Mouse (Mus musculus) stomach, postnatal 0 days (tissue): ENCODE measurements around the gene Kcnip4.

Experiments
- CTCF ChIP-seq: IDR thresholded peaks from 2 replicates; pipeline ENCODE4 v1.5.1; 2016; ENCODE audit warnings: antibody characterized with exemption, low read depth, mild to moderate bottlenecking, moderate library complexity
- EP300 ChIP-seq: optimal IDR thresholded peaks from 2 replicates; pipeline ENCODE3; 2016; ENCODE audit warnings: antibody characterized with exemption

GRCm38 (mm10) chr5:49271864-49272263, 252.8 kb downstream of the Kcnip4 start:
- TF ChIP-seq EP300: no peak
- TF ChIP-seq CTCF: no peak
